7 mouse cellular contexts compared by ENCODE assay signal in genomic region chr15:103502435-103503250, GRCm38 (mm10). TPM values are rescaled to one million over a fixed set of nuclear protein-coding genes. Genes with fewer than 3 reads are reported as not detected.
DNase-seq lines count a peak whose midpoint lies in the region; ATAC-seq lines count a peak whose summit lies in the region.

Pde1b (plus strand) TSS chr15:103503034.

- peaks cover 26% of the 10 kb centered on the region; the same call in 1 of the 2 replicates for H3K4me1 ChIP-seq in limb, embryonic 13.5 days
- H3K4me1 ChIP-seq in midbrain, embryonic 13.5 days (replicated peaks): peaks cover 55% of the 10 kb centered on the region

- H3K4me2 ChIP-seq in limb, embryonic 13.5 days (replicated peaks): peak within 1 kb of the TSS; percentile 94
- H3K4me2 ChIP-seq in midbrain, embryonic 13.5 days (replicated peaks): peak within 1 kb of the TSS; percentile 93

- no peak within 1 kb of the TSS for H3K27ac ChIP-seq in limb, embryonic 13.5 days
- H3K27ac ChIP-seq in midbrain, embryonic 13.5 days: peak within 1 kb of the TSS; percentile 88

- H3K4me3 ChIP-seq in limb, embryonic 13.5 days: peak within 1 kb of the TSS; percentile 63
- peak within 1 kb of the TSS; percentile 64 for H3K4me3 ChIP-seq in midbrain, embryonic 13.5 days (replicated peaks)

- under 1% methylated on average over 56 of the region's 63 CpGs for WGBS in limb, embryonic 13.5 days
- WGBS in midbrain, embryonic 13.5 days: under 1% methylated on average over 51 of the region's 63 CpGs

- ATAC-seq in common myeloid progenitor, adult 5-6 weeks (replicated peaks; ENCODE audit: low read depth, poor library complexity, severe bottlenecking): peak; percentile 80
- peak; percentile 87 for ATAC-seq in limb, embryonic 13.5 days (ENCODE audit: low FRiP score, low read depth)
- peak; percentile 93 for ATAC-seq in midbrain, embryonic 13.5 days

- peaks cover 49% of the 10 kb centered on the region for H3K27me3 ChIP-seq in limb, embryonic 13.5 days
- peaks cover 8% of the 10 kb centered on the region; the same call in 1 of the 2 replicates for H3K27me3 ChIP-seq in midbrain, embryonic 13.5 days

- H3K9me3 ChIP-seq in limb, embryonic 13.5 days: no peaks in the 10 kb centered on the region
- H3K9me3 ChIP-seq in midbrain, embryonic 13.5 days: no peaks in the 10 kb centered on the region

- H3K36me3 ChIP-seq in limb, embryonic 13.5 days: no peaks in the 10 kb centered on the region
- no peaks in the 10 kb centered on the region for H3K36me3 ChIP-seq in midbrain, embryonic 13.5 days

- peak within 1 kb of the TSS; percentile 69 for H3K9ac ChIP-seq in limb, embryonic 13.5 days
- H3K9ac ChIP-seq in midbrain, embryonic 13.5 days (replicated peaks): peak within 1 kb of the TSS; percentile 87

- peak; percentile 63 for DNase-seq in adrenal gland, adult 8-10 months
- peak; percentile 15 to 16 for DNase-seq in heart, adult 9 months (ENCODE audit: low spot score in 2 of 2)
- DNase-seq in kidney, adult 8-10 months: peak; percentile 21 to 24
- DNase-seq in spleen, postnatal 10 days (ENCODE audit: low spot score in 2 of 2): peak; percentile 9 to 54

RNA-seq across cellular contexts. Expression of gene Pde1b, which starts in this region (rescaled TPM):
- 10 to 100 TPM in 2 of 4 experiments, 1 to 10 TPM in 2; 6.0 to 15.8 (median 10.5) TPM for total RNA-seq in adrenal gland, adult 8-10 months (2022)
- 0.19 and 2.2 TPM in 2 replicates for total RNA-seq in common myeloid progenitor, adult 5-6 weeks (2017)
- polyA plus RNA-seq in limb, embryonic 13.5 days (2015; fragmentation: Nextera tagmentation; extraction: Ambion mirVana): 4.8 TPM in 2 replicates
- polyA plus RNA-seq in midbrain, embryonic 13.5 days (2015; fragmentation: Nextera tagmentation; extraction: Ambion mirVana): 67.5 and 70.8 TPM in 2 replicates

Comparison
In these comparisons a context has a peak if more than half of its experiments do, and no peak if none do; other contexts are left out.
1. RNA of gene Pde1b (polyA plus RNA-seq): 67.5 to 70.8 TPM in midbrain, embryonic 13.5 days; 4.8 TPM in limb, embryonic 13.5 days; every median in the first group is over 10 times any median in the second.
2. Peak in every context shown above with its lines, with median percentiles within 50 percentile points of each other: DNase-seq and ATAC-seq.